Mouse (Mus musculus) cerebellum, adult 8-10 months (tissue): Measurements from ENCODE around the gene Zbtb18.
A peak's percentile ranks its signal among the peaks of the same experiment; 100 is the strongest.
"Not testable (repeated sequence)": the region's sequence is repeated elsewhere in the genome, so short reads cannot be mapped to it uniquely, and the experiment has no call there.

Experiments
- DNase-seq: peaks from one replicate; pipeline ENCODE4 v3.0.0; 2022

Zbtb18 gene

GRCm38 (mm10) chr1:177447541-177448111 is 5.5 kb downstream of the Zbtb18 start:
- DNase-seq: peak; percentile 54

- DNase-seq: peak; percentile 63
Observed at GRCm38 (mm10) chr1:177448121-177448561, 6.0 kb downstream of the Zbtb18 start.

GRCm38 (mm10) chr1:177448921-177449320 is 6.8 kb downstream of the Zbtb18 start:
- DNase-seq: no peak

- DNase-seq: not testable (repeated sequence)
Observed at GRCm38 (mm10) chr1:177449857-177450256, 7.7 kb downstream of the Zbtb18 start.

GRCm38 (mm10) chr1:177451041-177451440 is 8.9 kb downstream of the Zbtb18 start:
- peak; percentile 37 for DNase-seq

GRCm38 (mm10) chr1:177451991-177452431 is 9.9 kb downstream of the Zbtb18 start:
- peak; percentile 49 for DNase-seq

- DNase-seq: peak; percentile 60
Observed at GRCm38 (mm10) chr1:177452987-177453386, 10.8 kb downstream of the Zbtb18 start.

- DNase-seq: peak; percentile 55
Observed at GRCm38 (mm10) chr1:177453806-177454205, 11.7 kb downstream of the Zbtb18 start.

- DNase-seq: peak; percentile 20
Observed at GRCm38 (mm10) chr1:177454492-177454891, 12.3 kb downstream of the Zbtb18 start.

- DNase-seq: peak; percentile 18
Observed at GRCm38 (mm10) chr1:177455466-177455865, 13.3 kb downstream of the Zbtb18 start.

- peak; percentile 39 for DNase-seq
Observed at GRCm38 (mm10) chr1:177456208-177456607, 14.1 kb downstream of the Zbtb18 start.

- peak; percentile 63 for DNase-seq
Observed at GRCm38 (mm10) chr1:177456772-177457171, 14.6 kb downstream of the Zbtb18 start.

- DNase-seq: no peak
Observed at GRCm38 (mm10) chr1:177457981-177458380, 15.8 kb downstream of the Zbtb18 start.

- peak; percentile 94 for DNase-seq
Observed at GRCm38 (mm10) chr1:177458456-177459389, 16.6 kb downstream of the Zbtb18 start.

GRCm38 (mm10) chr1:177459536-177459935 is 17.4 kb downstream of the Zbtb18 start:
- no peak for DNase-seq

GRCm38 (mm10) chr1:177467150-177467549 is 25.0 kb downstream of the Zbtb18 start:
- no peak for DNase-seq

GRCm38 (mm10) chr1:177468436-177468835 is 26.3 kb downstream of the Zbtb18 start:
- no peak for DNase-seq

- DNase-seq: no peak
Observed at GRCm38 (mm10) chr1:177470091-177470490, 27.9 kb downstream of the Zbtb18 start.

GRCm38 (mm10) chr1:177470951-177471350 is 28.8 kb downstream of the Zbtb18 start:
- DNase-seq: no peak

GRCm38 (mm10) chr1:177475542-177476197 is 33.5 kb downstream of the Zbtb18 start:
- DNase-seq: no peak

- no peak for DNase-seq
Observed at GRCm38 (mm10) chr1:177478578-177478977, 36.4 kb downstream of the Zbtb18 start.

- DNase-seq: peak; percentile 59
Observed at GRCm38 (mm10) chr1:177479356-177480004, 37.3 kb downstream of the Zbtb18 start.

- no peak for DNase-seq
Observed at GRCm38 (mm10) chr1:177483612-177484011, 41.5 kb downstream of the Zbtb18 start.
